Mouse (Mus musculus): ENCODE results near the gene Gpc6.

GRCm38 (mm10) chr14:117391412-117391811 is 466.3 kb downstream of the Gpc6 start:
- TF ChIP-seq CTCF (IDR thresholded peaks at IDR 0.05; ENCODE audit: borderline replicate concordance, insufficient read depth, low read length) (no peak), POLR2A (IDR thresholded peaks at IDR 0.05; ENCODE audit: low read depth, low read length) (no peak)
